Mouse (Mus musculus): ENCODE measurements around the gene Setd1a.

- TF ChIP-seq CTCF (IDR thresholded peaks at IDR 0.05; ENCODE audit: borderline replicate concordance, extremely low read depth, insufficient read depth, insufficient read length), result no peak
- no peak for TF ChIP-seq POLR2A (IDR thresholded peaks at IDR 0.05; ENCODE audit: borderline replicate concordance, extremely low read depth, insufficient read depth, insufficient read length, poor library complexity, severe bottlenecking)
Observed at GRCm38 (mm10) chr7:127842001-127842718, 65.7 kb downstream of the Setd1a start.

All from brain, embryonic 14.5 days (tissue).